Mouse (Mus musculus) CD4-positive helper T cell, adult 2 months (primary cell): ENCODE results near the gene Large1.
"Not testable (repeated sequence)": the region's sequence is repeated elsewhere in the genome, so short reads cannot be mapped to it uniquely, and the experiment has no call there.

Experiments
- DNase-seq: peaks from one replicate; pipeline ENCODE4 v3.0.0-alpha.2; 2012; ENCODE audit warnings: low read depth, missing footprints, low spot score

The Large1 gene

GRCm38 (mm10) chr8:73295531-73295930 is 57.8 kb downstream of the Large1 start:
- no peak for DNase-seq

DNA sequence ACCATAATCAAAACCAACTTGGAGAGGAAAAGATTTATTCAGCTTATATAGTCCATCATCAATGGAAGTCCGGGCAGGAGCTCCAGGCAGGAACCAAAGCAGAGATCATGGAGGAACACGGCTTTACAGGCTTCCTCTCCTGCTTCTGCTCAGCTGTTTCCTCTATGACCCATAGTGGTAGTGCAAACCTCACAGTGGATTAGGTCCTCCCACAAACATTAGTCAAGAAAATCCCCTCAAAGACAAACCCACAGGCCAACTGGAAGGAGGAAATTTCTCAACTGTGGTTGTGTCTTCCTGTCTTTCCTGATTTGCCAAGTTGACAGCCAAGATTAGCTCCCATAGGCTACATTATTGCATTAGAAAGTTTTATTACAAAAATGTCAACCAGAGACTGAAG is 59.7 kb downstream of the Large1 start:
- DNase-seq: no peak

DNA sequence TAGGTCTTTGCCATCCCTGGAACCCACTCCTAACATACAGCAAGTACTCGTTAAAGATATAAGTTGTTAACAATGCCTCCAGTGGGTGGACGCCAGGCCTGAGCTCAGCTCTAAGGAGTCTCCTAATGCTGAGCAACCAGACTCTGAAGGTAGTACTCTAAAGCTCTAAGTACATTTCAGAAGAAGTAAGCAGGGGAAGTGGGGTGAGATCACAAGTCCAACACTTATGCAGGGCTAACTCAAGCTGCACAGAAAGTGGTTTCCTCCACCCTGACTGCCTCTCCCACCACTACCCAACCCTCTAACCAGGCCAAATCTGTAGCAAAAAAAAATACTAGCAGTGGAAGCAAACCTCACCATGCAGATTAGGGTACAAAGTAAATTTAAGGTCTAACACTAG is 61.7 kb downstream of the Large1 start:
- peak; percentile 4 for DNase-seq

- DNase-seq: no peak
Measured at GRCm38 (mm10) chr8:73290636-73291035, 62.7 kb downstream of the Large1 start.

DNA sequence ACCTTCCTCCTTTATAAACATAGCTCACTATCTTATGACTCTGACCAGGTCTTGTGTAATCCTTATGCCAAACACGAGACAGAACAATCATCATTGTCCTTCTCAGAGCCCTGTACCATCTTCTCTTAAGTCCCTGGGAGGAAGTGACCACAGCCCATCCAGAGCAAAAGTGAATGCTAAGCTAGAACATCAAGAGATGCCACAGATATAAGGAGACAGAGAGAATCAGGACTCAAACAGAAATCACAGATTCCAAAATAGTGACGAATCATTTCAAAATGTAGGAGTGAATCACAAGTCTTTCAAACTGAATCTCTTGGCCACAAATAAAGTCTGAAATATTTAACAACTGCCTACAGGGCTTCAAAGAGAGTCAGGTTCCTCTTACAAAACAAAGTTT is 63.5 kb downstream of the Large1 start:
- DNase-seq: no peak

DNA sequence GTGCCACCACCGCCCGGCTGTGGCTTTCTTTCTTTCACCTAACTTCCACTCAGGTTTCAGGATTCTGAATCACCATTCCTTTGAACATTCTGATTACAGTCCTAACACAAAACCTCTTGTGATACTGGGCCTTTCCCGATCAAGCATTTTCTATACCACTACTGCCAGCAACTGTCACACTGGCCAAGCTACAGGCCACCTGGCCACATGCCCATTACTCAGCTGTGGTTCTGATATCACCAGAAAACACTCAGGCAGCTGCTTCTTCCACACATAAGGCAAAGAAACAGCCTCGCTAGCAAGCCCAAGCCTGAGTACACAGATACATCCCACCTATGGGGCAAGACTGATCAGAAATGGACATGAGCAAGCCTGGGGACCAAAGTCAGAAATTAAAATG is 71.3 kb downstream of the Large1 start:
- DNase-seq: no peak

DNA sequence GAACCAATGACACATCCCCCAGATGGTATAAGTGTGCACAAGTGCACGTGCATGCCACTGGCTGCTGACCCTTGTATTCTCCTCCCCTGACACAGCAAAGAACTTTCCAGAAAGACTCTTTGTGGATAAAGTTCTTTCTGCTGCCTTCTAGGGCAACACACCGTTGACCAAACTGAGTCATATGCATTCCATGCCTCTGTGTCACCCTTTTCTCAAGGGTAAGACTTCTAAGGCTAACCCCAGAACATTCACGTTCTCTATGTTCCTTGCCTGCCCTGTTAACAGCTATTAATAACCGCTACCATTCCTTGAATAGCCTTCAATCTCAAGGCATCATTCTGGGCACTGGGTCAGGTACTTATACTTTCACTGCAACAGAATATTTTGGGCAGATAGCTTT is 77.3 kb downstream of the Large1 start:
- DNase-seq: no peak

DNA sequence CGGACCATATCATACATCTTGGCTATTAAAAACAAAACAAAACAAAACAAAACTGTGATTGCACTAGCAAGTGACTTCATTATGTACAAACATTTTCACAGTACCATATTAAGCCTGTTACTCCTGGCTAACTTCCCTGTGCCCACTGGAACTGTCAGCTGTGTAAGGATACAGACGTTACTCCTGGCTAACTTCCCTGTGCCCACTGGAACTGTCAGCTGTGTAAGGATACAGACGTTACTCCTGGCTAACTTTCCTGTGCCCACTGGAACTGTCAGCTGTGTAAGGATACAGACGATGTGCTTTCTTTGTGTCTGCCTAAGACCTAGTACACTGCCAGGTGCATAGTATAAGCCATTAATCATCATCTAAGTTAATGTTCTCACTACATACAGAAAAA is 77.9 kb downstream of the Large1 start:
- not testable (repeated sequence) for DNase-seq

DNA sequence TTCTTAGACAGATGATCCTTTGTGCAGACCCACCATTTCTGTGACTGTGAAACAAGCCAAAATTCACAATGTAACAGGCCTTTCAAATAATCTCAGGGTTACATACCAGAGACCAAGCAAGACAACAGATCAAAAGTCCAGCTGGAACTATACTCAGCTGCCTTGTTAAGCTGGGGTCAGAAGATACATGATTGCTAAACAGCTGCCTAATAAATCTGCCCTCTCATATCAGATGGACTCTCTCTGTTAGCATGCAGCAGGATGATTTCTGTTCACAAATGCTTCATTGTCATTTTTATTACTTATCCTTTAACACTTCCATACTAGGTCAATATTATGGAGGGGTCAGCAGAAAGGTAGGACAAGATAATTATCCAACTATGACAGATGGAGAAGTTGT is 80.2 kb downstream of the Large1 start:
- no peak for DNase-seq

- DNase-seq: no peak
Measured at GRCm38 (mm10) chr8:73270991-73271390, 82.3 kb downstream of the Large1 start.

- no peak for DNase-seq
Measured at GRCm38 (mm10) chr8:73257981-73258380, 95.4 kb downstream of the Large1 start.

- no peak for DNase-seq
Measured at GRCm38 (mm10) chr8:73244186-73244585, 109.2 kb downstream of the Large1 start.

GRCm38 (mm10) chr8:73242066-73242465 is 111.3 kb downstream of the Large1 start:
- DNase-seq: no peak

- DNase-seq: no peak
Measured at GRCm38 (mm10) chr8:73234209-73234608, 119.1 kb downstream of the Large1 start.

DNA sequence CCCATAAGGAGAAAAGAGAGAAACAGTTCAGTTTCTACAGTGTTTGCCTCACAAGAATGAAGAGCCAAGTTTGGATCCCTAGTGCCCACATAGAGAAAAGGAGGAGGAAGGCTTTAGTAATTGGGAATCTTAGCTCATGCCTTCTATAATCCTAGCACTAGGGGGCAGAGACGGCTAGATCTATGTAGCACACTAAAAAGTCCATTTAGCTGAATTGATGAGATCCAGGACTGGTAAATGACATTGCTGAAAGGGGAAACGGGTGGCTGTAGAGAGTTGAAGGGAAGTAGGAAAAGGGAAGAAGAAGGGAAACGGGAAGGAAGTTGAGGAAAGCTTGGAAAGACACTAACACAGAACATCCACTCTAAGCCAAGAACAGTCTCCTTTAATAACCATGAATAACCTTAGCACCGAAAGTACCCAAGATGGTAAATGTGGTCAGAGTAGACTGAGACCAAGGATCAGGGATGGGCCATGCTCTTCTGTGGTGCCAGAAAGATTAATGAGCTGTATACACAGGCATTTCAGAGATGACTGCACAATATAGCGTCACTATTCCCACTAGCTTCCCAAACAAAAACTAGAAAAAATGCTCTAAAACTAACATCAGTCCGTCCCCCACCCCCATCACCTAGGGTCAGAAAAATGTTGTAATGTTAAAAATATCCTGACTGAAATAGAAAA is 119.8 kb downstream of the Large1 start:
- DNase-seq: no peak

GRCm38 (mm10) chr8:73226841-73227240 is 126.5 kb downstream of the Large1 start:
- DNase-seq: no peak

- no peak for DNase-seq
Measured at GRCm38 (mm10) chr8:73225654-73226053, 127.7 kb downstream of the Large1 start.

- no peak for DNase-seq
Measured at GRCm38 (mm10) chr8:73219178-73219811, 134.0 kb downstream of the Large1 start.

- no peak for DNase-seq
Measured at GRCm38 (mm10) chr8:73206831-73207230, 146.5 kb downstream of the Large1 start.

DNA sequence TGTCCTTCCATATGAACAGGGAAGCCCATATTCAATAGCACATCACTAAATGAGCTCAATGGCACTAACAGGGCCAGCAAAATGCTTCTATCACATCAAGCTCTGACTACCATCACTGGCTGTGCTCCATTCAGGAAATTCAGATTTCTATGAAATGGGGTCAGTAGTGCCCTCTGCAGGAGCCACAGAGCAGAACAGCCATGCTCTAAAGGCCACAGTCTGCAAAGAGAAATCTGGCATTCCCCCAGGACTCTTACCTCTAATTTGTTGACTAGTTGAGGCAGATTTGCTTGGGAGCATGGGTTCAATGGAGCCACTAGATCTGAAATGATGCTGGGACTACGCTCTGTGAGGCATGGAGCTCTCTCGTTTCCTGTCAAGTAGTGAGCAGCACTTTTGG is 151.5 kb downstream of the Large1 start:
- no peak for DNase-seq

- DNase-seq: no peak
Measured at GRCm38 (mm10) chr8:73197714-73198113, 155.6 kb downstream of the Large1 start.

GRCm38 (mm10) chr8:73188684-73189083 is 164.7 kb downstream of the Large1 start:
- no peak for DNase-seq

GRCm38 (mm10) chr8:73187381-73187780 is 166.0 kb downstream of the Large1 start:
- no peak for DNase-seq

DNA sequence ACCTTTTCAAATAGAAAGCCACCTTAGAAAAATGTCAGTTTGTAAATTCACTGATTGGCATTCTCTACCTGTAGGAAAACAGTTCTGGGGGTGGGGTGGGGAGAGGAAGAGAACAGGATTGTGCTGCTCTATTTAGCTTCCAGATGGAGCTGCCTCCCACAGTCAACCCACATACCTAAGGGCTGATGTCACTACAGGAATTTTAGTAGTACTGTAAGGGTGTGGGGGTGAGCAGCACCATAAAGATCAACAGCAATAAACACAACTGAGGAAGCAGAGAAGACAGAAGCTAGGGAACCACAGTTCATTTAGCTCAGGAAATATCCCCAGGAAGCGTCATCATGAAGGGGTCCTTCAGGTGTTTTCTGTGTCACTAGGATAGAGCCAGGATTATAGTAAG is 174.9 kb downstream of the Large1 start:
- DNase-seq: no peak
